Mouse (Mus musculus) G1E (cell line): ENCODE measurements around the gene Irf2. TPM values are rescaled to one million over a fixed set of nuclear protein-coding genes. Genes with fewer than 3 reads are reported as not detected.

ENCODE experiments used
- ATAC-seq: 2 replicates; pipeline ENCODE4 v1.8.0; 2016; ENCODE audit warnings: mild to moderate bottlenecking; ENCODE audit not compliant: insufficient number of reproducible peaks, poor library complexity, low FRiP score, severe bottlenecking; ENCODE audit errors: extremely low read depth
- DNase-seq: peaks from one replicate; pipeline ENCODE4 v3.0.0; 2012; ENCODE audit warnings: low spot score
- H3K27me3 ChIP-seq: 2 replicates; pipeline ENCODE4 v1.6.1; 2012; ENCODE audit warnings: mild to moderate bottlenecking, low read length, inconsistent platforms; ENCODE audit not compliant: insufficient read depth
- H3K36me3 ChIP-seq: replicated peaks from 2 replicates; pipeline ENCODE3; 2012; ENCODE audit warnings: mild to moderate bottlenecking, inconsistent platforms
- H3K4me1 ChIP-seq: 2 replicates; pipeline ENCODE4 v1.6.1; 2012; ENCODE audit warnings: low read depth, low read length, inconsistent platforms, mixed read lengths; ENCODE audit not compliant: insufficient read depth
- H3K4me3 ChIP-seq: 2 replicates; pipeline ENCODE4 v1.5.1; 2012; ENCODE audit warnings: low read depth, mild to moderate bottlenecking, inconsistent platforms, low read length, moderate library complexity, mixed read lengths
- H3K9me3 ChIP-seq: replicated peaks from 2 replicates; pipeline ENCODE4 v1.6.1; 2012; ENCODE audit warnings: inconsistent platforms
- CTCF ChIP-seq: IDR thresholded peaks from 2 replicates; pipeline ENCODE4 v1.5.1; 2012; ENCODE audit warnings: low read depth, low read length, inconsistent platforms, mixed read lengths
- GATA1 ChIP-seq: IDR thresholded peaks from 2 replicates; pipeline ENCODE4 v1.6.1; 2012; ENCODE audit warnings: borderline replicate concordance, low read length, inconsistent platforms, mixed read lengths
- GATA2 ChIP-seq: IDR thresholded peaks from 2 replicates; pipeline ENCODE4 v1.6.1; 2012; ENCODE audit warnings: low read depth, low read length, inconsistent platforms, borderline replicate concordance
- POLR2AphosphoS5 ChIP-seq: IDR thresholded peaks from 2 replicates; pipeline ENCODE4 v1.6.1; 2012; ENCODE audit warnings: low read depth, low read length, inconsistent platforms; ENCODE audit not compliant: insufficient replicate concordance
- TAL1 ChIP-seq: conservative IDR thresholded peaks from 2 replicates; pipeline ENCODE4 v1.6.1; 2012; ENCODE audit warnings: low read depth, low read length, inconsistent platforms, mixed read lengths
- polyA plus RNA-seq: library from polyadenylated mRNA; stranded (reverse); fragments of >175 nt; gene quantifications from 2 replicates; pipeline ENCODE4 v1.2.3, GENCODE M21; 2012
- total RNA-seq, 2 experiments: library from RNA; stranded (forward) in 1 of 2; stranded (reverse) in 1 of 2; fragments of 200-1000 nt in 1 of 2; fragments of >200 nt in 1 of 2; fragmentation: Nextera tagmentation in 1 of 2; gene quantifications; 2 replicates each; pipeline ENCODE4 v1.2.3; 2014 to 2017

Irf2 gene
- total and polyA plus RNA-seq, 3 experiments, result 13.4 to 111 (median 16.3) TPM

DNA sequence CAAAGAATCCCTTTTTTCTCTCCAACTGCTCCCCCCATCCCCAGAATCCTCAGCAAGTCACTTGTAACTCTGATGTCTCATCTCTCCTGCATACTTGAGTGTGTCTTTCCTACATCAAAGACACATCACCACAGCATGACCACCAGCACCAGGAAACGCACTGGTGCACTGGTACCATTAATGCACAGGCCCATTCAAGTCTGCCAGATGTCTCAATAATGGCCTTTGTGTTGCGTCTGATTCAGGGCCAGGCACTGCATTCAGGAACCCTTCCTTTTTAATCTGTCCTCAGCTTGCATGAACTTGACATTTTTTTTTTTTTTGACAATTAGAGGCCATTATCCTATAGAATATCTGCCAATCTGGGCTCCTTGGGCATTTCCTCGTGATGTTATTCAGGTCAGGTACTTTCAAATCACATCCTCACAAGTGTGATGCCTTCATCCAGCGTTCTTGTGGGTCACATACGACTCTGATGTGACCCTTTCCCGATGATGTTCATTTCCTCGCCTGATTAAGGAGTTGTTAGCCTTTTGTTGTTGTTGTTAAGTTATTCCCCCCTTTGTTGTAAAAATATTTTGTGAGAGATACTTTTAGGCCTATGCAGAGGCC lies 31.5 kb downstream of the Irf2 start:
- no peaks in the 10 kb centered on the region for H3K9me3 ChIP-seq
- H3K27me3 ChIP-seq, result no peaks in the 10 kb centered on the region
- H3K4me3 ChIP-seq, result no peak overlapping the region
- peaks cover 57% of the 10 kb centered on the region for H3K4me1 ChIP-seq
- no peak for TF ChIP-seq CTCF
- no peak for TF ChIP-seq POLR2AphosphoS5
- TF ChIP-seq GATA2, result no peak
- TF ChIP-seq GATA1, result no peak
- no peak for TF ChIP-seq TAL1
- H3K36me3 ChIP-seq, result peaks cover 42% of the 10 kb centered on the region
- no peak for DNase-seq
- no peak for ATAC-seq

DNA sequence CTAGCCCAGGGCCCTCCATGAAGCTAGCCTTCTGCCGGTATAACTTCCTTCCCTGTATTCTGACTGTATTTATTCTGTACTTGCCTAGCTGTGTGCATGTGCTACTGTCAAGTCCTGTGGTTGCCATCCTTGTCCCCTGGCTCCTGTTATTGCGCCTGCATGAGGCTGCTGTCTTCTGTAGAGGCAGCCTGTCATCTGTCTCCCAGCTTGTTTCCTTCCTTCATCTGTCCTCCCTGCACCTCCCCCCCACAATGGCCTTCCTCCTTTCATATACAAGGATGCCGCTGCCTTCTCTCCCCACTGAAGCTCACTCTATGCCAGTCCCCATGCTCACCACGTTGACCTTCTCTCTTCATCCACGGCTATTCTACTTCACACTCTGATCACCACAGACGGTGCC lies 33.3 kb downstream of the Irf2 start:
- Histone ChIP-seq H3K36me3 (peaks cover 36% of the 10 kb centered on the region), H3K4me3 (no peak overlapping the region), H3K27me3 (no peaks in the 10 kb centered on the region), H3K9me3 (no peaks in the 10 kb centered on the region), H3K4me1 (peaks cover 44% of the 10 kb centered on the region)
- DNase-seq, result no peak
- TF ChIP-seq CTCF (no peak), GATA1 (no peak), TAL1 (no peak), GATA2 (no peak), POLR2AphosphoS5 (no peak)
- no peak for ATAC-seq

DNA sequence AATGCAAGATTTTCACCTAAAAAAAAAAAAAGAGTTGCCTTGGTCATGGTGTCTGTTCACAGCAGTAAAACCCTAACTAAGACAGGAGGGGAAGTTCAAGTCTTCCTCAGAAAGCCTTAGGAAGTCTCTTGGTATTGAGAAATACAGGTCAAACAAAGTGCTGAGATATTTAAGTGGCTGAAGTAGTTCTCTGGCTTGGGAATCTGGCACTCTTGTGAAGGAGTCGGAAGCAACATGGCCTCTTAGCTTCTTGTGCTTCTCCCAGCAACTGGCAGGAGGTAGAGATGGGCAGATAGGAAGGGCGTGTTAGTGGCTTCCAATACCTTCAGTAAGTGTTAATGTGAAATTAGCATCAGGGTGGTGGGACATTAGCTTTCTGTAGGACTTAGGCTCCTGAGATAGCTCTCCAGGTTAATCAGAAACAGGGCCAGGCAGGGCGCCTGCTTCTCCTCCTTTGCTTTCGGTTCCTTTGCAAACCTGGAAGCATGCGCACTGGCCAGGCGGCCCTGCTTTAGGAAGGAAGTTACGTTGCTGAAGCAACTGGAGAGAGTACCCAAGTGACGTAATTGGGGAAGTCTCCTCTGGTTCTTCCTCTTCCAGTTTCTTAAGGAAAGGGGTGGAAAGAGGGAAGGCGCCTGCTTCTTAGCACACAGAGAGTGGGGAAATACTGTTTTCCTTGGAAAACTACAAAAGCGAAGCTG lies 38.4 kb downstream of the Irf2 start:
- DNase-seq (no peak), ATAC-seq (no peak)
- H3K4me3 ChIP-seq, result no peak overlapping the region
- no peaks in the 10 kb centered on the region for H3K27me3 ChIP-seq
- H3K9me3 ChIP-seq, result no peaks in the 10 kb centered on the region
- peaks cover 42% of the 10 kb centered on the region for H3K4me1 ChIP-seq
- TF ChIP-seq GATA1 (no peak), TAL1 (no peak), CTCF (no peak)
- H3K36me3 ChIP-seq, result peaks cover 46% of the 10 kb centered on the region

DNA sequence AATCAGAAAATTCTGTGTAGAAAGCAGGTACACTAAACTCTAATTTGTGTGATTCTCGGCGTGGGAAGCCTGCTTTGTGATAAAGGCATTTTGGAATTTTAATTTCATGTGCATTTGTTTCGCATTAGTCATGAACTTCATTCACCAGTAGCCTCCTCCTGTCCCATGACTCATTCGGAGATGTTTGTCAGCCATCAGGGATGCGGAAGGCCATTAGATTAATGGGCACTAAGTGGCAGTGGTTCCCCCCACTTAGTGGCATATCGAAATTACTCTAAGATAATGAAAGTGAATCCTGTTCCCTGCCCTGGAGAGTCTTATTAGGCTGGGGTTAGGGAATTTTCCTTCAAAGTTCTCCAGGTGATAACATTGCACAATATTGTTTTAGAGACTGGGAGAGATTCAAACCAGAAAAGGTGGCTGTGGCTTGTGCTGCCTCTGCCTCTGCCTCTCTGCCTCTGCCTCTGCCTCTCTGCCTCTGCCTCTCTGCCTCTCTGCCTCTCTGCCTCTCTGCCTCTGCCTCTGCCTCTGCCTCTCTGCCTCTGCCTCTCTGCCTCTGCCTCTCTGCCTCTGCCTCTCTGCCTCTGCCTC lies 41.6 kb downstream of the Irf2 start:
- no peak for TF ChIP-seq POLR2AphosphoS5
- no peak for TF ChIP-seq GATA1
- no peak for TF ChIP-seq GATA2
- no peak for TF ChIP-seq CTCF
- Histone ChIP-seq H3K9me3 (no peaks in the 10 kb centered on the region), H3K36me3 (peaks cover 43% of the 10 kb centered on the region), H3K4me3 (no peak overlapping the region), H3K27me3 (no peaks in the 10 kb centered on the region), H3K4me1 (peaks cover 49% of the 10 kb centered on the region)
- DNase-seq (no peak), ATAC-seq (no peak)

GRCm38 (mm10) chr8:46782254-46782653 lies 42.7 kb downstream of the Irf2 start:
- H3K4me3 ChIP-seq, result no peak overlapping the region
- H3K36me3 ChIP-seq, result peaks cover 45% of the 10 kb centered on the region
- H3K9me3 ChIP-seq, result no peaks in the 10 kb centered on the region
- peaks cover 58% of the 10 kb centered on the region for H3K4me1 ChIP-seq
- ATAC-seq (no peak), DNase-seq (no peak)
- no peaks in the 10 kb centered on the region for H3K27me3 ChIP-seq
- TF ChIP-seq CTCF (no peak), POLR2AphosphoS5 (no peak), GATA1 (no peak), TAL1 (no peak), GATA2 (no peak)

DNA sequence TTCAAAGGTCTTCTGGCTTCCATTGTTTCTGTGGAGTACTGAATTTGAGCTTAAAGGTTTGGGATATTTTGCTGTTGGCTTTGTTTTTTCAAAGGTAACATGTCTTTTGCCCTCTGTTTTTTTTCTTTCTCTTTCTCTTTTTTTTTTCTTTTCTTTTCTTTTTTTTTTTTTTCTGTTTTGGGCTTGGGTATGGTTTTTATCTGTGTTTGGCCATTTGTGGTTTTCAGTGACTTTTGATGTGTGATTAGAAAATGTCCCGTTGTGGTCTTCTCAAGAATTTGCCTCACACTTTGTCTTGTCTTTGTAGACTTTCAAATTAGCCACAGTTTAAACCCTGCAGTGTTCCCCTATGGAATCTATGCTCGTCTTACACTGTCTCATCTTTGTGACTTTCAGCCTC lies 45.5 kb downstream of the Irf2 start:
- H3K36me3 ChIP-seq, result peaks cover 34% of the 10 kb centered on the region
- H3K4me3 ChIP-seq, result no peak overlapping the region; the same call in 1 of the 2 replicates
- H3K4me1 ChIP-seq, result peaks cover 70% of the 10 kb centered on the region
- ATAC-seq (no peak), DNase-seq (no peak)
- no peaks in the 10 kb centered on the region for H3K9me3 ChIP-seq
- TF ChIP-seq CTCF (no peak), GATA2 (no peak), POLR2AphosphoS5 (no peak), GATA1 (no peak), TAL1 (no peak)
- H3K27me3 ChIP-seq, result no peaks in the 10 kb centered on the region
